ENCODE assay signal across 24 mouse cellular contexts in the genomic region with DNA sequence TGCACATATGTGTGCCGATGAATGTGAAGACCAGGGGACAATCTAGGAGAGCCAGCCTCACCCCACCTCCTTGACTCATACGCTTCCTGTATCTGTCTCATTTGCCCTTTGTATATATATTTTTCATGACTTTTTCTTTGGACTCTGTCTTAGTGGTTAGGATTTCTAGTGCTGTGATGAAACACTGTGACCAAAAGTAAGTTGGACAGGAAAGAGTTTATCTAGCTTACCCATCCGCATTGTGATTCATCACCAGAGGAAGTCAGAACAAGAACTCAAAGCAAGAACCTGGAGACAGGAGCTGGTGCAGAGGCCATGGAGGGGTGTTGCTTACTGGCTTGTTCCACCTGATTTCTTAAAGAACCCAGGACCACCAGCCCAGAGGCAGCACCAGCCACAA.
"Had no signal": no experiment of that assay in that cellular context is flagged by ENCODE, and none has a peak within 500 bp of the region (broad histone marks: within the 10 kb centered on the region; RNA-seq: fewer than 3 reads in every experiment).

No protein-coding gene starts in this region.

- H3K27ac ChIP-seq: heart, adult 2 months; heart, embryonic 13.5 days; heart, embryonic 15.5 days; hindbrain, embryonic 13.5 days; hindbrain, embryonic 15.5 days; hindbrain, postnatal 0 days; kidney, embryonic 15.5 days; kidney, postnatal 0 days; layer of hippocampus, adult 2 months; left cerebral cortex, adult 2 months; limb, embryonic 10.5 days; limb, embryonic 12.5 days had no signal

- H3K36me3 ChIP-seq: heart, embryonic 13.5 days; heart, embryonic 15.5 days; hindbrain, embryonic 13.5 days; hindbrain, embryonic 15.5 days; kidney, embryonic 15.5 days had no signal

- H3K9me3 ChIP-seq: heart, embryonic 13.5 days; heart, embryonic 15.5 days; hindbrain, embryonic 15.5 days; kidney, embryonic 15.5 days; limb, embryonic 10.5 days had no signal

- ATAC-seq: hindbrain, postnatal 0 days; intestine, embryonic 16.5 days had no signal

- H3K9ac ChIP-seq: heart, embryonic 13.5 days; heart, embryonic 15.5 days; hindbrain, embryonic 13.5 days; hindbrain, embryonic 15.5 days; kidney, embryonic 15.5 days; limb, embryonic 12.5 days had no signal

- H3K27me3 ChIP-seq: heart, embryonic 13.5 days; heart, embryonic 15.5 days; kidney, embryonic 15.5 days; limb, embryonic 12.5 days had no signal

- DNase-seq: gastrocnemius, postnatal 14 days; gastrocnemius, postnatal 36 days; heart, adult 2 months; heart, postnatal 14 days; heart, postnatal 36 days; kidney, adult 11 months; kidney, adult 2 months; kidney, adult 9 months; kidney, postnatal 25 days; kidney, postnatal 4 days; liver had no signal

- H3K4me1 ChIP-seq: heart, embryonic 13.5 days; heart, embryonic 15.5 days; kidney, embryonic 15.5 days had no signal

- H3K4me2 ChIP-seq: heart, embryonic 11.5 days; heart, embryonic 13.5 days; heart, embryonic 15.5 days; hindbrain, embryonic 13.5 days; kidney, embryonic 15.5 days; limb, embryonic 12.5 days had no signal

- H3K4me3 ChIP-seq: heart, adult 2 months; heart, embryonic 13.5 days; heart, embryonic 15.5 days; hindbrain, embryonic 13.5 days; hindbrain, embryonic 15.5 days; kidney, embryonic 15.5 days; layer of hippocampus, adult 2 months; left cerebral cortex, adult 2 months; limb, embryonic 10.5 days; limb, embryonic 12.5 days had no signal
